Mouse (Mus musculus): Measurements from ENCODE around the gene Schip1. TPM values are rescaled to one million over a fixed set of nuclear protein-coding genes. Genes with fewer than 3 reads are reported as not detected.

Gene Schip1
- polyA plus RNA-seq, 1 experiment from 2014 or later = 29.7 TPM

DNA sequence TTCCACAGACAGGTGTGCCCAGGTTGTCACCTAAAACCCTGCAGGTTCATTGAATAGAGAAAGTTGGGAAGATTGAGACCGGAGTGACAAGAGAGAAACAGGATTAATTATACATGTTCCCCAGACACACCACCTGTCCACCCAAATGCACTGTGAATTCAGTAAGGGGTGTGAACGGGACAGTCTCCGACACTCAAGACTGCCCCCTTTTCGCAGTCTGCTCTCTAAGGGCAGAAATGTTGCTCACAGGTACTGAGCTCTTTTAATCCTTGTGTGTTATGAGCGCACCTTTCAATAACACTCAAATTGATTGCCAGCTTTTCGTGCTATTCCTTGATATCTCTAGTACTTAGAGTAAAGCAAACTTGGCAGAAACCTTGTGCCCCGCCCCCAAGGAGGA is 288.4 kb downstream of the Schip1 start:
- H3K4me2 ChIP-seq (ENCODE audit: low read depth, low read length) = no peak overlapping the region
- no peaks in the 10 kb centered on the region for H3K36me3 ChIP-seq (ENCODE audit: control insufficient read depth, insufficient read depth, low read length)
- H3K9me3 ChIP-seq (ENCODE audit: control insufficient read depth, low read length) = no peaks in the 10 kb centered on the region
- no peak for ATAC-seq
- no peaks in the 10 kb centered on the region for H3K4me1 ChIP-seq (ENCODE audit: control insufficient read depth, insufficient read depth, low read length)
- 81% methylated on average over 7 of the region's 7 CpGs for WGBS
- no peaks in the 10 kb centered on the region for H3K27me3 ChIP-seq (replicated peaks; ENCODE audit: control insufficient read depth, insufficient read depth, low read length)
- H3K27ac ChIP-seq (ENCODE audit: low read length) = no peak overlapping the region
- H3K9ac ChIP-seq (ENCODE audit: low read depth, low read length) = no peak overlapping the region
- H3K4me3 ChIP-seq (ENCODE audit: low read length) = no peak overlapping the region

DNA sequence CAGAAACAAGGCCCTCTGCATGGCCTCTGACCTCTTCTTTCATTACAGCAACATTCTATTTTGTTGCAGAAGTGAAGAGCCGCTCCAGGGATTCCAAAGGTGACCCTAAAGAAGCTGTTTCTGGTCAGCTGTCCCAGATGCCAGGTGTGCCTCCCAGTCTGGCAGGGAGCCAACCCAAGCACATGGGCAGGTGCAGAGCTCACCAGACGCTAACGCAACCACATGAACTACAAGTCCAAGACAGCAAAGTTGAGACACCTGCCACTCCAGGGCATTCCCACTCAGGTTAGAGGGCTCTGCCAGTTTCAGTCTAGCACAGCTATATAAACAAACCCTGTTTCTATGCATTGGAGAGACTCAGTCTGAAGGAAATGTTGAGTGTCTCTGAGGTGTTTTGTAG is 288.9 kb downstream of the Schip1 start:
- no peaks in the 10 kb centered on the region for H3K27me3 ChIP-seq (replicated peaks; ENCODE audit: control insufficient read depth, insufficient read depth, low read length)
- H3K4me1 ChIP-seq (ENCODE audit: control insufficient read depth, insufficient read depth, low read length) = no peaks in the 10 kb centered on the region
- no peak overlapping the region for H3K9ac ChIP-seq (ENCODE audit: low read depth, low read length)
- 36% methylated on average over 3 of the region's 3 CpGs for WGBS
- no peak overlapping the region for H3K27ac ChIP-seq (ENCODE audit: low read length)
- no peaks in the 10 kb centered on the region for H3K36me3 ChIP-seq (ENCODE audit: control insufficient read depth, insufficient read depth, low read length)
- no peak overlapping the region for H3K4me2 ChIP-seq (ENCODE audit: low read depth, low read length)
- ATAC-seq = peak; percentile 50
- H3K9me3 ChIP-seq (ENCODE audit: control insufficient read depth, low read length) = no peaks in the 10 kb centered on the region
- H3K4me3 ChIP-seq (ENCODE audit: low read length) = no peak overlapping the region

- H3K9ac ChIP-seq (ENCODE audit: low read depth, low read length) = no peak overlapping the region
- 80% methylated on average over 2 of the region's 2 CpGs for WGBS
- no peak overlapping the region for H3K4me2 ChIP-seq (ENCODE audit: low read depth, low read length)
- H3K27ac ChIP-seq (ENCODE audit: low read length) = no peak overlapping the region
- no peaks in the 10 kb centered on the region for H3K4me1 ChIP-seq (ENCODE audit: control insufficient read depth, insufficient read depth, low read length)
- no peaks in the 10 kb centered on the region for H3K27me3 ChIP-seq (replicated peaks; ENCODE audit: control insufficient read depth, insufficient read depth, low read length)
- H3K36me3 ChIP-seq (ENCODE audit: control insufficient read depth, insufficient read depth, low read length) = no peaks in the 10 kb centered on the region
- no peak for ATAC-seq
- no peak overlapping the region for H3K4me3 ChIP-seq (ENCODE audit: low read length)
- no peaks in the 10 kb centered on the region for H3K9me3 ChIP-seq (ENCODE audit: control insufficient read depth, low read length)
These were observed 291.9 kb downstream of the Schip1 start for GRCm38 (mm10) chr3:68356516-68356915.

DNA sequence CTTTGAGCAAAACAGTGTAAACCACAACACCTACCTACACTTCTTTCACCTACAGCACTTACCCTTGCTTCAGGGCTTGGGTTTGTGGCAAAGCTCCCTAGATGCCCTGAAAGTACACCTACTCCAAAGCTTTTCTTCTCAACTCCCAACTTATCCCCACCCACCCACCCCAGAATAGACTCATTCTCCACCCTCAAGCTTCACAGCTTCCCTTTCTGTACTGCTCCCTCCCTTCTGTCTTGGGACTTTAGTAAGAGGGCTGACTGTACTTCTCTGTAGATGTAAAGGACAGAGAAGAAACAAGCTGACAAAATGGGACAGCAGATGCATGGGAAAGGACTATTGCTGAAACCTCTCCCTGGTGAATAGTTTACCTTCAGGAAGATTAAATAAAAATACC is 303.4 kb downstream of the Schip1 start:
- H3K36me3 ChIP-seq (ENCODE audit: control insufficient read depth, insufficient read depth, low read length) = no peaks in the 10 kb centered on the region
- no peaks in the 10 kb centered on the region for H3K9me3 ChIP-seq (ENCODE audit: control insufficient read depth, low read length)
- no peak overlapping the region for H3K9ac ChIP-seq (ENCODE audit: low read depth, low read length)
- no peak overlapping the region for H3K4me2 ChIP-seq (ENCODE audit: low read depth, low read length)
- H3K27me3 ChIP-seq (replicated peaks; ENCODE audit: control insufficient read depth, insufficient read depth, low read length) = no peaks in the 10 kb centered on the region
- no peak for ATAC-seq
- H3K4me1 ChIP-seq (ENCODE audit: control insufficient read depth, insufficient read depth, low read length) = no peaks in the 10 kb centered on the region
- no peak overlapping the region for H3K27ac ChIP-seq (ENCODE audit: low read length)
- no peak overlapping the region for H3K4me3 ChIP-seq (ENCODE audit: low read length)

DNA sequence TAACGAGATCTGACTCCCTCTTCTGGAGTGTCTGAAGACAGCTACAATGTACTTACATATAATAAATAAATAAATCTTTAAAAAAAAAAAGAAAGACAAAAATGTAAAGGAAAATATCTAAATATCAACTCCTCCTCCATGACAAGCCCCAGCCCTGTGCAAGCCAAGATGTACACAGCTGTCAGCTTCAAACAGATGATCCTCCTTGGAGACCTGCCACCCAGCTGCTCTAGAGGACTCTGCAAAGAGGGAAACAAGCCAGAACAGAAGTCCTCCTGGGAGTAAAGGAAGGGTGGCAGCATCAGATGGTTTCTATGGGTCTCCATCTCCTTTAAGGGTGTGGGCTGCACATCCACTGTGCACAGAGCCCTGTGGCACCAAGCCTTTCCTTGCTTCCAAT is 308.3 kb downstream of the Schip1 start:
- H3K27me3 ChIP-seq (replicated peaks; ENCODE audit: control insufficient read depth, insufficient read depth, low read length) = no peaks in the 10 kb centered on the region
- peaks cover 4% of the 10 kb centered on the region; the same call in 1 of the 2 replicates for H3K4me1 ChIP-seq (ENCODE audit: control insufficient read depth, insufficient read depth, low read length)
- no peak overlapping the region for H3K9ac ChIP-seq (ENCODE audit: low read depth, low read length)
- WGBS = no CpG with 5 or more reads among the region's 1 CpGs
- no peak overlapping the region for H3K27ac ChIP-seq (ENCODE audit: low read length)
- no peak overlapping the region for H3K4me2 ChIP-seq (ENCODE audit: low read depth, low read length)
- no peak overlapping the region for H3K4me3 ChIP-seq (ENCODE audit: low read length)
- H3K36me3 ChIP-seq (ENCODE audit: control insufficient read depth, insufficient read depth, low read length) = no peaks in the 10 kb centered on the region
- no peak for ATAC-seq
- H3K9me3 ChIP-seq (ENCODE audit: control insufficient read depth, low read length) = no peaks in the 10 kb centered on the region

GRCm38 (mm10) chr3:68375100-68375508 is 310.5 kb downstream of the Schip1 start:
- no peak overlapping the region for H3K9ac ChIP-seq (ENCODE audit: low read depth, low read length)
- no peak overlapping the region for H3K4me2 ChIP-seq (ENCODE audit: low read depth, low read length)
- no peak for ATAC-seq
- no peaks in the 10 kb centered on the region for H3K36me3 ChIP-seq (ENCODE audit: control insufficient read depth, insufficient read depth, low read length)
- peaks cover 6% of the 10 kb centered on the region; the same call in 1 of the 2 replicates for H3K4me1 ChIP-seq (ENCODE audit: control insufficient read depth, insufficient read depth, low read length)
- H3K4me3 ChIP-seq (ENCODE audit: low read length) = no peak overlapping the region
- H3K9me3 ChIP-seq (ENCODE audit: control insufficient read depth, low read length) = no peaks in the 10 kb centered on the region
- no peaks in the 10 kb centered on the region for H3K27me3 ChIP-seq (replicated peaks; ENCODE audit: control insufficient read depth, insufficient read depth, low read length)
- 26% methylated on average over 10 of the region's 10 CpGs for WGBS
- no peak overlapping the region for H3K27ac ChIP-seq (ENCODE audit: low read length)

- Histone ChIP-seq H3K36me3 (ENCODE audit: control insufficient read depth, insufficient read depth, low read length) (no peaks in the 10 kb centered on the region), H3K4me1 (ENCODE audit: control insufficient read depth, insufficient read depth, low read length) (peaks cover 6% of the 10 kb centered on the region; the same call in 1 of the 2 replicates), H3K9me3 (ENCODE audit: control insufficient read depth, low read length) (no peaks in the 10 kb centered on the region), H3K9ac (ENCODE audit: low read depth, low read length) (no peak overlapping the region), H3K4me2 (ENCODE audit: low read depth, low read length) (no peak overlapping the region), H3K27ac (ENCODE audit: low read length) (no peak overlapping the region), H3K27me3 (replicated peaks; ENCODE audit: control insufficient read depth, insufficient read depth, low read length) (no peaks in the 10 kb centered on the region), H3K4me3 (ENCODE audit: low read length) (no peak overlapping the region)
- no peak for ATAC-seq
- 78% methylated on average over 7 of the region's 7 CpGs for WGBS
These were observed 313.0 kb downstream of the Schip1 start for GRCm38 (mm10) chr3:68377452-68378198.

GRCm38 (mm10) chr3:68378799-68379198 is 314.2 kb downstream of the Schip1 start:
- WGBS = 60% methylated on average over 2 of the region's 2 CpGs
- H3K9me3 ChIP-seq (ENCODE audit: control insufficient read depth, low read length) = no peaks in the 10 kb centered on the region
- H3K27me3 ChIP-seq (replicated peaks; ENCODE audit: control insufficient read depth, insufficient read depth, low read length) = no peaks in the 10 kb centered on the region
- H3K36me3 ChIP-seq (ENCODE audit: control insufficient read depth, insufficient read depth, low read length) = no peaks in the 10 kb centered on the region
- no peak overlapping the region for H3K4me3 ChIP-seq (ENCODE audit: low read length)
- peak; percentile 76 for ATAC-seq
- H3K4me1 ChIP-seq (ENCODE audit: control insufficient read depth, insufficient read depth, low read length) = peaks cover 6% of the 10 kb centered on the region; the same call in 1 of the 2 replicates
- H3K27ac ChIP-seq (ENCODE audit: low read length) = peak overlapping the region; percentile 14; the same call in 1 of the 2 replicates
- no peak overlapping the region for H3K9ac ChIP-seq (ENCODE audit: low read depth, low read length)
- H3K4me2 ChIP-seq (ENCODE audit: low read depth, low read length) = no peak overlapping the region

GRCm38 (mm10) chr3:68379242-68379641 is 314.6 kb downstream of the Schip1 start:
- H3K4me1 ChIP-seq (ENCODE audit: control insufficient read depth, insufficient read depth, low read length) = peaks cover 6% of the 10 kb centered on the region; the same call in 1 of the 2 replicates
- H3K27ac ChIP-seq (ENCODE audit: low read length) = no peak overlapping the region
- 25% methylated on average over 7 of the region's 7 CpGs for WGBS
- no peak overlapping the region for H3K4me2 ChIP-seq (ENCODE audit: low read depth, low read length)
- ATAC-seq = peak; percentile 73; the same call in 1 of the 2 replicates
- no peaks in the 10 kb centered on the region for H3K27me3 ChIP-seq (replicated peaks; ENCODE audit: control insufficient read depth, insufficient read depth, low read length)
- H3K36me3 ChIP-seq (ENCODE audit: control insufficient read depth, insufficient read depth, low read length) = no peaks in the 10 kb centered on the region
- no peak overlapping the region for H3K9ac ChIP-seq (ENCODE audit: low read depth, low read length)
- no peaks in the 10 kb centered on the region for H3K9me3 ChIP-seq (ENCODE audit: control insufficient read depth, low read length)
- no peak overlapping the region for H3K4me3 ChIP-seq (ENCODE audit: low read length)

DNA sequence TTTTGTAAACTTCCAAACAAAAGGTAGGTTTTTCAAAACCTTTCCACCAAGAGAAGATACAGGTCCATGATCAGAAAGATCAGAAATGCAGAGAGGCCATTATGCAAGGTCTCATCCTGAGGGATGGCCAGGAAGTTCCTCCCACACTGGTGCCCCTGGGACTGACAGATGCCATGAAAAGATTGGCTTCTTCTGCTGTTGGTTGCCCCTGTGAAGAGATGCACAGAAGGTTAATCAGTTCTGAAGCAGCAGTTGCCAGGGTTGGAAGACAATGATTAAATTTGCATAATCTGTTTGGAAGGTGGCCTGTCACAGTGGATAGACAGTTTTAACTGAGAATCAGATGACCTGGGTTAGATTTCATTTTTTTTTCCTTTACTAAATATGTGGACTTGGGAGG is 319.1 kb downstream of the Schip1 start:
- ATAC-seq = no peak
- Histone ChIP-seq H3K27me3 (replicated peaks; ENCODE audit: control insufficient read depth, insufficient read depth, low read length) (no peaks in the 10 kb centered on the region), H3K27ac (ENCODE audit: low read length) (no peak overlapping the region), H3K4me3 (ENCODE audit: low read length) (no peak overlapping the region), H3K9me3 (ENCODE audit: control insufficient read depth, low read length) (no peaks in the 10 kb centered on the region), H3K4me1 (ENCODE audit: control insufficient read depth, insufficient read depth, low read length) (0 out of 2 replicates have a peak, but pooled peaks cover 2% of the 10 kb centered on the region), H3K9ac (ENCODE audit: low read depth, low read length) (no peak overlapping the region), H3K36me3 (ENCODE audit: control insufficient read depth, insufficient read depth, low read length) (no peaks in the 10 kb centered on the region), H3K4me2 (ENCODE audit: low read depth, low read length) (no peak overlapping the region)

Data from intestine, embryonic 16.5 days (tissue).